ENCODE assay signal across 8 mouse cellular contexts in genomic region chr1:138637850-138638249, GRCm38 (mm10). TPM values are rescaled to one million over a fixed set of nuclear protein-coding genes. Genes with fewer than 3 reads are reported as not detected.
DNase-seq lines count a peak whose midpoint lies in the region; ATAC-seq and TF ChIP-seq lines count a peak whose summit lies in the region.
"Had no signal": no experiment of that assay in that cellular context is flagged by ENCODE, and none has a peak within 500 bp of the region (broad histone marks: within the 10 kb centered on the region; RNA-seq: fewer than 3 reads in every experiment).

No protein-coding gene starts in this region.

- no peaks in the 10 kb centered on the region for H3K27me3 ChIP-seq in heart, embryonic 12.5 days (replicated peaks)
- no peaks in the 10 kb centered on the region for H3K27me3 ChIP-seq in C2C12 (ENCODE audit: control insufficient read depth, insufficient read depth, insufficient read length)
- H3K27me3 ChIP-seq in lung, postnatal 0 days (replicated peaks; ENCODE audit: insufficient read depth, low read length), result no peaks in the 10 kb centered on the region
- H3K27me3 ChIP-seq: liver, embryonic 15.5 days had no signal

- H3K4me2 ChIP-seq in heart, embryonic 12.5 days, result no peak overlapping the region
- no peak overlapping the region for H3K4me2 ChIP-seq in lung, postnatal 0 days (replicated peaks; ENCODE audit: low read depth, low read length)
- H3K4me2 ChIP-seq: liver, embryonic 15.5 days had no signal

- H3K4me1 ChIP-seq in heart, embryonic 12.5 days (replicated peaks), result no peaks in the 10 kb centered on the region
- H3K4me1 ChIP-seq in lung, postnatal 0 days (ENCODE audit: insufficient read depth, low read depth, low read length), result no peaks in the 10 kb centered on the region
- H3K4me1 ChIP-seq: liver, embryonic 15.5 days had no signal

- no peaks in the 10 kb centered on the region for H3K9me3 ChIP-seq in heart, embryonic 12.5 days (replicated peaks)
- no peaks in the 10 kb centered on the region for H3K9me3 ChIP-seq in lung, postnatal 0 days (ENCODE audit: low read length)
- H3K9me3 ChIP-seq: liver, embryonic 15.5 days had no signal

- intact Hi-C loops in heart, postnatal 10 days (cut with DNase I), result loop anchor here (1.0 to 5.0 kb wide), 3 partner anchors 79 to 310 kb away; no protein-coding TSS in a partner anchor

- TF ChIP-seq EP300 in lung, postnatal 0 days (IDR thresholded peaks at IDR 0.05), result no peak

- H3K4me3 ChIP-seq in heart, embryonic 12.5 days, result no peak overlapping the region
- no peak overlapping the region for H3K4me3 ChIP-seq in C2C12 (ENCODE audit: insufficient read depth, poor library complexity, severe bottlenecking)
- no peak overlapping the region for H3K4me3 ChIP-seq in lung, postnatal 0 days (ENCODE audit: low read depth, low read length)
- H3K4me3 ChIP-seq: liver, embryonic 15.5 days had no signal

- TF ChIP-seq CTCF in C2C12 (IDR thresholded peaks at IDR 0.05; ENCODE audit: control insufficient read depth, insufficient read depth, insufficient read length), result peak; percentile 2
- TF ChIP-seq CTCF in lung, postnatal 0 days (IDR thresholded peaks at IDR 0.05), result peak; percentile 67

- no peak for ATAC-seq in heart, embryonic 12.5 days (ENCODE audit: insufficient number of reproducible peaks, low FRiP score)
- ATAC-seq in lung, postnatal 0 days, result no peak

- peak; percentile 30 to 46 for DNase-seq in heart, postnatal 10 days
- DNase-seq in T-cell, adult 2 months (ENCODE audit: low spot score), result peak; percentile 14
- DNase-seq in lung, postnatal 0 days (ENCODE audit: low spot score), result peak; percentile 22
- DNase-seq in cerebellum, postnatal 36 days, result no peak
- DNase-seq in right cerebral cortex, postnatal 14 days, result no peak

- H3K36me3 ChIP-seq in heart, embryonic 12.5 days, result no peaks in the 10 kb centered on the region
- H3K36me3 ChIP-seq in C2C12 (ENCODE audit: control insufficient read depth, insufficient read depth), result no peaks in the 10 kb centered on the region
- H3K36me3 ChIP-seq in lung, postnatal 0 days (ENCODE audit: insufficient read depth, low read length), result no peaks in the 10 kb centered on the region
- H3K36me3 ChIP-seq: liver, embryonic 15.5 days had no signal

- H3ac ChIP-seq in C2C12 (ENCODE audit: control insufficient read depth, insufficient read length, low read depth), result no peak overlapping the region

- no peak overlapping the region for H3K9ac ChIP-seq in heart, embryonic 12.5 days
- no peak overlapping the region for H3K9ac ChIP-seq in lung, postnatal 0 days (replicated peaks; ENCODE audit: low read depth)
- H3K9ac ChIP-seq: liver, embryonic 15.5 days had no signal

- H3K79me2 ChIP-seq in C2C12 (ENCODE audit: control insufficient read depth, insufficient read depth), result no peaks in the 10 kb centered on the region

- H3K27ac ChIP-seq in heart, embryonic 12.5 days (ENCODE audit: poor library complexity, severe bottlenecking), result no peak overlapping the region
- H3K27ac ChIP-seq in lung, postnatal 0 days (ENCODE audit: low read length), result no peak overlapping the region
- H3K27ac ChIP-seq: liver, embryonic 15.5 days had no signal

- H3K79me3 ChIP-seq in C2C12 (ENCODE audit: low read depth), result no peaks in the 10 kb centered on the region

TF ChIP-seq in C2C12, 6 proteins besides CTCF, POLR2A, EP300 and RAD21:
- TF ChIP-seq FOSL1 (IDR thresholded peaks at IDR 0.05; ENCODE audit: insufficient read depth, low read length, poor library complexity, severe bottlenecking) (no peak), MYOG (IDR thresholded peaks at IDR 0.05; ENCODE audit: control insufficient read depth, extremely low read depth, insufficient read length) (no peak), CEBPB (IDR thresholded peaks at IDR 0.05; ENCODE audit: low read depth) (no peak), MAX (IDR thresholded peaks at IDR 0.05) (no peak), MYOD1 (IDR thresholded peaks at IDR 0.05; ENCODE audit: control insufficient read depth, insufficient read length, low read depth) (no peak), USF1 (IDR thresholded peaks at IDR 0.05; ENCODE audit: low read depth) (no peak)

RNA-seq across cellular contexts. Expression of gene Nek7, which starts 17.9 kb away (rescaled TPM):
- 10 to 100 TPM; 62.1 to 63.5 TPM for total RNA-seq in heart, postnatal 10 days (2021)
- 53.9 and 56.4 TPM in 2 replicates for polyA plus RNA-seq in heart, embryonic 12.5 days (2016; fragmentation: Nextera tagmentation; extraction: Ambion mirVana)
- 12.0 TPM for polyA plus RNA-seq in C2C12 (2012; fragmentation: generic; extraction: Trizol)
- 41.6 and 43.9 TPM in 2 replicates for polyA plus RNA-seq in lung, postnatal 0 days (2015; fragmentation: Nextera tagmentation; extraction: Ambion mirVana)

Comparison
In these comparisons a context has a peak if more than half of its experiments do, and no peak if none do; other contexts are left out.
1. DNase-seq: peak in heart, postnatal 10 days (2 of 2), T-cell, adult 2 months (single experiment) and lung, postnatal 0 days (single experiment); none in cerebellum, postnatal 36 days (0 of 2) and right cerebral cortex, postnatal 14 days (single experiment).